In genomic region chr5:115547421-115547820, GRCm38 (mm10) we compare ENCODE assay signal across 10 mouse cellular contexts. TPM values are rescaled to one million over a fixed set of nuclear protein-coding genes. Genes with fewer than 3 reads are reported as not detected.
DNase-seq lines count a peak whose midpoint lies in the region; ATAC-seq and TF ChIP-seq lines count a peak whose summit lies in the region.
"Had no signal": no experiment of that assay in that cellular context is flagged by ENCODE, and none has a peak within 500 bp of the region (broad histone marks: within the 10 kb centered on the region; RNA-seq: fewer than 3 reads in every experiment).

No protein-coding gene starts in this region.

- no peak overlapping the region for H3K4me2 ChIP-seq in lung, embryonic 16.5 days (ENCODE audit: low read depth, low read length)
- no peak overlapping the region for H3K4me2 ChIP-seq in limb, embryonic 12.5 days
- H3K4me2 ChIP-seq: hindbrain, embryonic 15.5 days had no signal

- peaks cover 87% of the 10 kb centered on the region for H3K4me1 ChIP-seq in heart, embryonic 10.5 days
- peaks cover 37% of the 10 kb centered on the region for H3K4me1 ChIP-seq in lung, embryonic 16.5 days (replicated peaks; ENCODE audit: control insufficient read depth, insufficient read depth, low read length)
- H3K4me1 ChIP-seq in lung, adult 2 months (ENCODE audit: control insufficient read depth, insufficient read depth, low read length): peaks cover 13% of the 10 kb centered on the region
- H3K4me1 ChIP-seq in limb, embryonic 12.5 days (replicated peaks): peaks cover 39% of the 10 kb centered on the region

- 77% methylated on average over 7 of the region's 7 CpGs for WGBS in heart, embryonic 10.5 days
- WGBS in lung, embryonic 16.5 days: 84% methylated on average over 7 of the region's 7 CpGs
- WGBS in lung, adult 2 months: 74% methylated on average over 7 of the region's 7 CpGs
- 85% methylated on average over 7 of the region's 7 CpGs for WGBS in limb, embryonic 12.5 days

- peak overlapping the region; percentile 1; the same call in 1 of the 2 replicates for H3K9ac ChIP-seq in lung, embryonic 16.5 days (ENCODE audit: low read length)
- H3K9ac ChIP-seq in limb, embryonic 12.5 days (replicated peaks): no peak overlapping the region
- H3K9ac ChIP-seq: hindbrain, embryonic 15.5 days had no signal

- H3K4me3 ChIP-seq in heart, embryonic 10.5 days: no peak overlapping the region
- H3K4me3 ChIP-seq in lung, embryonic 16.5 days (ENCODE audit: low read length): no peak overlapping the region
- H3K4me3 ChIP-seq in lung, adult 2 months (replicated peaks; ENCODE audit: extremely low read depth, low read depth, low read length): no peak overlapping the region
- H3K4me3 ChIP-seq in limb, embryonic 12.5 days (replicated peaks): no peak overlapping the region
- H3K4me3 ChIP-seq: hindbrain, embryonic 15.5 days had no signal

- peaks cover 78% of the 10 kb centered on the region for H3K36me3 ChIP-seq in heart, embryonic 10.5 days
- H3K36me3 ChIP-seq in lung, embryonic 16.5 days (ENCODE audit: control insufficient read depth, insufficient read depth, low read length): peaks cover 38% of the 10 kb centered on the region
- peaks cover 85% of the 10 kb centered on the region for H3K36me3 ChIP-seq in limb, embryonic 12.5 days

- no peak for TF ChIP-seq CTCF in lung, adult 2 months (IDR thresholded peaks at IDR 0.05; ENCODE audit: insufficient read depth, low read length)

- intact Hi-C loops in heart, postnatal 36 days (cut with DNase I): no loop called here

- H3K27ac ChIP-seq in heart, embryonic 10.5 days: peak overlapping the region; percentile 56
- no peak overlapping the region for H3K27ac ChIP-seq in lung, embryonic 16.5 days (ENCODE audit: low read length)
- peak overlapping the region; percentile 50; the same call in 1 of the 2 replicates for H3K27ac ChIP-seq in limb, embryonic 12.5 days
- H3K27ac ChIP-seq: hindbrain, embryonic 15.5 days had no signal

- no peak for DNase-seq in heart, embryonic 10.5 days (ENCODE audit: low spot score)
- no peak for DNase-seq in heart, postnatal 36 days
- no peak for DNase-seq in lung, adult 2 months
- DNase-seq in cerebellum, postnatal 36 days: peak; percentile 62
- DNase-seq: kidney, postnatal 14 days; right cerebral cortex, adult 18-20 months had no signal

- TF ChIP-seq POLR2A in lung, adult 2 months (IDR thresholded peaks at IDR 0.05; ENCODE audit: borderline replicate concordance, extremely low read depth, low read depth, low read length): no peak

- H3K9me3 ChIP-seq in heart, embryonic 10.5 days: no peaks in the 10 kb centered on the region
- no peaks in the 10 kb centered on the region for H3K9me3 ChIP-seq in lung, embryonic 16.5 days (ENCODE audit: control insufficient read depth, low read length)
- H3K9me3 ChIP-seq in limb, embryonic 12.5 days: no peaks in the 10 kb centered on the region
- H3K9me3 ChIP-seq: hindbrain, embryonic 15.5 days had no signal

- ATAC-seq in lung, embryonic 16.5 days (ENCODE audit: low read depth): no peak
- ATAC-seq in limb, embryonic 12.5 days (ENCODE audit: insufficient number of reproducible peaks, insufficient read depth, low FRiP score, low TSS enrichment, low read depth): no peak
- no peak for ATAC-seq in activated CD4-positive, CD25-positive, alpha-beta regulatory T cell, adult 4 months

- no peaks in the 10 kb centered on the region for H3K27me3 ChIP-seq in heart, embryonic 10.5 days (ENCODE audit: insufficient read depth, poor library complexity, severe bottlenecking)
- no peaks in the 10 kb centered on the region for H3K27me3 ChIP-seq in lung, embryonic 16.5 days (ENCODE audit: control insufficient read depth, insufficient read depth, low read depth, low read length)
- H3K27me3 ChIP-seq in limb, embryonic 12.5 days: no peaks in the 10 kb centered on the region
- H3K27me3 ChIP-seq: hindbrain, embryonic 15.5 days had no signal

RNA-seq across cellular contexts. Expression of gene Rplp0, which starts 11.8 kb away (rescaled TPM):
- 1,223 and 1,345 TPM in 2 replicates for polyA plus RNA-seq in heart, embryonic 10.5 days (2016; fragmentation: Nextera tagmentation; extraction: Ambion mirVana)
- 100 to 1,000 TPM; 650 to 668 TPM for total RNA-seq in heart, postnatal 36 days (2021)
- 1,507 and 1,565 TPM in 2 replicates for polyA plus RNA-seq in lung, embryonic 16.5 days (2015; fragmentation: Nextera tagmentation; extraction: Ambion mirVana)
- 1,185 and 1,411 TPM in 2 replicates for polyA plus RNA-seq in lung, adult 2 months (2012; rRNA removed)
- polyA plus RNA-seq in limb, embryonic 12.5 days (2016; fragmentation: Nextera tagmentation; extraction: Ambion mirVana): 1,237 and 1,243 TPM in 2 replicates
- 1,000 to 10,000 TPM; 4,414 to 4,537 TPM for polyA plus RNA-seq in activated CD4-positive, CD25-positive, alpha-beta regulatory T cell, adult 4 months (2017; shearing (Covaris generic))

RNA-seq across cellular contexts. Expression of gene Gcn1l1, which starts 17.6 kb away (rescaled TPM):
- polyA plus RNA-seq in heart, embryonic 10.5 days (2016; fragmentation: Nextera tagmentation; extraction: Ambion mirVana): 47.8 and 49.8 TPM in 2 replicates
- 10 to 100 TPM; 43.1 to 49.5 TPM for total RNA-seq in heart, postnatal 36 days (2021)
- 32.9 and 35.1 TPM in 2 replicates for polyA plus RNA-seq in lung, embryonic 16.5 days (2015; fragmentation: Nextera tagmentation; extraction: Ambion mirVana)
- 36.8 and 52.8 TPM in 2 replicates for polyA plus RNA-seq in lung, adult 2 months (2012; rRNA removed)
- polyA plus RNA-seq in limb, embryonic 12.5 days (2016; fragmentation: Nextera tagmentation; extraction: Ambion mirVana): 55.4 and 57.4 TPM in 2 replicates
- polyA plus RNA-seq in activated CD4-positive, CD25-positive, alpha-beta regulatory T cell, adult 4 months (2017; shearing (Covaris generic)): 10 to 100 TPM; 22.2 to 30.6 TPM

RNA-seq across cellular contexts. Expression of gene Pxn, which starts 40.9 kb away (rescaled TPM):
- 30.3 and 31.9 TPM in 2 replicates for polyA plus RNA-seq in heart, embryonic 10.5 days (2016; fragmentation: Nextera tagmentation; extraction: Ambion mirVana)
- total RNA-seq in heart, postnatal 36 days (2021): 10 to 100 TPM; 36.2 to 37.9 TPM
- 70.1 and 74.4 TPM in 2 replicates for polyA plus RNA-seq in lung, embryonic 16.5 days (2015; fragmentation: Nextera tagmentation; extraction: Ambion mirVana)
- polyA plus RNA-seq in lung, adult 2 months (2012; rRNA removed): 214 and 226 TPM in 2 replicates
- polyA plus RNA-seq in limb, embryonic 12.5 days (2016; fragmentation: Nextera tagmentation; extraction: Ambion mirVana): 40.3 and 47.1 TPM in 2 replicates
- polyA plus RNA-seq in activated CD4-positive, CD25-positive, alpha-beta regulatory T cell, adult 4 months (2017; shearing (Covaris generic)): 10 to 100 TPM; 14.5 to 21.0 TPM

Comparison
In these comparisons a context has a peak if more than half of its experiments do, and no peak if none do; other contexts are left out.
1. DNase-seq: peak in cerebellum, postnatal 36 days (2 of 2); none in heart, embryonic 10.5 days (single experiment), heart, postnatal 36 days (0 of 2) and lung, adult 2 months (single experiment).